25 mouse cellular contexts compared by ENCODE assay signal in the genomic region with DNA sequence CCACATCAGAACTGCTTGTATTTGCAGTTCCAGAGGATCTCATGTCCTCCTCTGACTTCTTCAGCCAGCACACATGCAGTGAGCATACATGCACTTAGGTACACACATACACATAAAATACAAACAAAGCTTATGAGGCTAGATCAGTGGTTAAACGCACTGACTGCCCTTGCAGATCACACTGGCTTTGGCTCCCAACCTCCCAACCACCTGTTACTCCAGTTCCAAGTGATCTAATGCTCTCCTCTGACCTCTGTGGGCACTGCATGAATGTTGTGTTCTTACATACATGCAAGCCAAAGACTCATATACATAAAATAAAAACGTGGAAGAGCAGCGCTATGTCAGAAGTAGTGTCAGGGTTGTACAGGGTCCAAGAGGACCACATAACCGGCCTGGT.
"Had no signal": no experiment of that assay in that cellular context is flagged by ENCODE, and none has a peak within 500 bp of the region (broad histone marks: within the 10 kb centered on the region; RNA-seq: fewer than 3 reads in every experiment).

No protein-coding gene starts in this region.

- H3K4me2 ChIP-seq: embryonic facial prominence, embryonic 12.5 days; forebrain, embryonic 12.5 days; forebrain, embryonic 13.5 days; forebrain, embryonic 15.5 days had no signal

- H3K9ac ChIP-seq: embryonic facial prominence, embryonic 12.5 days; forebrain, embryonic 12.5 days; forebrain, embryonic 13.5 days; forebrain, embryonic 15.5 days; forebrain, postnatal 0 days had no signal

- H3K27me3 ChIP-seq: embryonic facial prominence, embryonic 12.5 days; forebrain, embryonic 12.5 days; forebrain, embryonic 13.5 days; forebrain, embryonic 15.5 days had no signal

- H3K4me3 ChIP-seq: embryonic facial prominence, embryonic 12.5 days; erythroblast, embryonic 14.5 days; forebrain, embryonic 10.5 days; forebrain, embryonic 12.5 days; forebrain, embryonic 13.5 days; forebrain, embryonic 15.5 days; gastrocnemius, adult 2 months; heart, adult 2 months had no signal

- DNase-seq: cerebellum, adult 18-20 months; cerebellum, adult 2 months; cerebellum, adult 8-10 months; cerebellum, adult 9-10 months; cerebellum, adult 9-11 months; cerebellum, postnatal 14 days; cerebellum, postnatal 25 days; cerebellum, postnatal 36 days; embryo, embryonic 11 days; forebrain, postnatal 0 days; gastrocnemius, adult 2 months; gastrocnemius, postnatal 10 days; gastrocnemius, postnatal 14 days; gastrocnemius, postnatal 25 days; gastrocnemius, postnatal 36 days; heart, adult 18-20 months; heart, adult 2 months had no signal

- ATAC-seq: forebrain, embryonic 13.5 days; forebrain, embryonic 14.5 days; forebrain, embryonic 15.5 days; forebrain, embryonic 16.5 days; forebrain, postnatal 0 days had no signal

- H3K36me3 ChIP-seq: embryonic facial prominence, embryonic 12.5 days; forebrain, embryonic 10.5 days; forebrain, embryonic 12.5 days; forebrain, embryonic 15.5 days had no signal

- H3K9me3 ChIP-seq: embryonic facial prominence, embryonic 12.5 days; forebrain, embryonic 10.5 days; forebrain, embryonic 12.5 days; forebrain, embryonic 13.5 days; forebrain, embryonic 15.5 days had no signal

- H3K27ac ChIP-seq: embryonic facial prominence, embryonic 12.5 days; forebrain, embryonic 10.5 days; forebrain, embryonic 12.5 days; forebrain, embryonic 13.5 days; forebrain, embryonic 15.5 days; gastrocnemius, adult 2 months; heart, adult 2 months had no signal

- H3K4me1 ChIP-seq: forebrain, embryonic 10.5 days; forebrain, embryonic 12.5 days; forebrain, embryonic 13.5 days had no signal
